Mouse (Mus musculus) myocyte (in vitro differentiated cells): ENCODE measurements around the gene Spint5.

Experiments used
- MAX ChIP-seq: IDR thresholded peaks from one replicate; pipeline ENCODE4 v1.6.1; 2011; ENCODE audit warnings: low read depth, mild to moderate bottlenecking, control low read depth
- POLR2A ChIP-seq: IDR thresholded peaks from one replicate; pipeline ENCODE4 v1.6.1; 2011; ENCODE audit warnings: low read depth, mild to moderate bottlenecking, control low read depth, moderate library complexity; ENCODE audit not compliant: insufficient read length
- TCF12 ChIP-seq: IDR thresholded peaks from one replicate; pipeline ENCODE4 v1.6.1; 2011; ENCODE audit warnings: mild to moderate bottlenecking, control low read depth; ENCODE audit not compliant: poor library complexity, insufficient read depth, severe bottlenecking
- USF1 ChIP-seq: IDR thresholded peaks from one replicate; pipeline ENCODE4 v1.6.1; 2011; ENCODE audit warnings: low read depth, mild to moderate bottlenecking, control low read depth, moderate library complexity

DNA sequence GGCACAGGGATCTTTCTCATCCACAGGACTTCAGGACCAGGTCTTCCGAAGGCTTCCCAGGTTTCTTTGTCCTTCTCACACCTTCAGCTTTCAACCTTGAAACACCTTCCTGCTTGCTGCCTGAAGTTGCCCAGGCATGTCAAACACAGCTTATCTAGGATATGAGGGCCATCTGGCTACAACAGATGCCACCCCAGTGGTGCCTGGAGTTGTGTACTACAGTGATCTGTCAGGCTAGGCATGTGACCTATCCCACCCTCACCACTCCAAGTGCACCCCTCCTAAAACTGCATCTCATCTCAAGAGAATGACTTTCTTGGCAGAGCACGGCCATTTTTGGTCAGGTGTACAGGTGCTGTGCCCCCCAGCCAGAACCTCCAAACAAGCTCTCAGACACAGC, 46.4 kb downstream of the Spint5 start:
- TF ChIP-seq USF1, result no peak
- no peak for TF ChIP-seq POLR2A
- no peak for TF ChIP-seq MAX
- TF ChIP-seq TCF12, result no peak
